Mouse (Mus musculus): Measurements from ENCODE around the gene Znrf4. TPM values are rescaled to one million over a fixed set of nuclear protein-coding genes. Genes with fewer than 3 reads are reported as not detected.

The Znrf4 gene
- polyA plus RNA-seq (2012; rRNA removed): not detected in 2 replicates

DNA sequence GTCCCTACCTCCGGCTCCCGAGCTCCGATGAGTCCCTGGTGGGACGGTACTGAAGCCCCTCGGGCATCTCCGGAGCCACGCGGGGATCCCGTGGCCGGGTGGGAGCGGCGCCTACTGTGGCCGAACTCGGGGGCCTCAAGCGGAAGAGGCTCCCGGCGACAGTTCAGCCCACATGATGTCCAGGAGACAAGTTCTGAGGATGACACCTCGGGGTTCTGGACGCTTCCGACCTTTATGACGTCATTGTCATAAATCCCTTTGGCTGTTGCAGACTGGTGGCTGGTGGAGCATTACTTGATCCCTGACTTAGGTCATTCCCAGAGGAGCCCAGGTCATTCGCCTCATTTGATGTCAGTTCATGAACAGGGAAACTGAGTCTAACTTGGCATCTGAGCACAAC, at the start of gene Znrf4:
TSS of gene Znrf4 (minus strand) at position 122 of the 400 bp plus-strand sequence.

DNA sequence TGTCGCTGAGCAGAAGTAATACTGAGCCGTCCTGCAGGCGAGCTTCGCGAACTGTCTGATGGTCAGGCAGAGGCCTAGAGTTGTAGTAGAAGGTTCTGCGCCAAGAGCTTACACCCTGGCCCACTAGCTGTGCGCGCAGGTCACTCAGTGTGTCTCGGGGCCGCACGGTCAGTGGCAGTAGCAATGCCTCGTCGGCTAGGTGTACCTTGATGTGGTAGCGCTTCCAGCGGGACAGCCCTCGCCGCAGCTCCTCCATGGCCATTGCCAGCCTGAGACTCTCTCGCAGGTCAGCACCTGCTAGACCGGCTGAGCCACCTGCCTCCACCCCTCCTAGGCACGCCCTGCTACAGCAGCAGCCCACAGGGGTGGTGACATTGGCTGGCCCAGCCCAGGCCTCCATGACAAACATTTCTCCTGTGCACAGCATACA, 41.9 kb upstream of the Znrf4 start, which contains the start of gene Gm20219:
TSS of gene Gm20219 (minus strand) at position 266 of the 430 bp plus-strand sequence.

DNA sequence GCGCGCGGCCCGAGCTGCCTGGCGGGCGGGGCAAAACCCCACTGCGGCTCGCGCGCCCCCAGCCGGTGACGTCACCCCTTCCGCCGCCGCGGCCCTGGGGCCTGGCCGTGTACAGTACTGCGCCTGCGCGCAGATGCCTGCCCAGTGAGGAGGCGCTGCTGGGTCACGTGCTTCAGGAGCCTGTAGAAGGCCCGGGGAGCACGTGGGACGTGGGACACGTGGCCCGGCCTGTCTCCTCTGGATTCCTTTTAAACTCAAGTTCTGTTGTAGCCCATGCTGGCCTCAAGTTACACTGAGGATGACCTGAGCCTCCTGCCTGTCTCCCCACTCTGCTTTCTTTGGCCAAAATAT, 35.9 kb downstream of the Znrf4 start, which contains the start of gene Ptprs:
TSS of gene Ptprs (minus strand) at position 82 of the 351 bp plus-strand sequence.

Other genes starting within 250 kb of the Znrf4 start
- 29.8 and 32.7 TPM in 2 replicates for gene Ticam1, start 235.6 kb downstream of the Znrf4 start, polyA plus RNA-seq (2012; rRNA removed)
- 53.2 and 60.7 TPM in 2 replicates for gene Plin3, start 219.6 kb downstream of the Znrf4 start, polyA plus RNA-seq (2012; rRNA removed)
- gene Arrdc5, start 212.1 kb downstream of the Znrf4 start, polyA plus RNA-seq (2012; rRNA removed): not detected in 2 replicates
- gene Uhrf1, start 209.1 kb downstream of the Znrf4 start, polyA plus RNA-seq (2012; rRNA removed): 30.6 and 42.8 TPM in 2 replicates
- 75.5 and 81.9 TPM in 2 replicates for gene Kdm4b, start 186.4 kb downstream of the Znrf4 start, polyA plus RNA-seq (2012; rRNA removed)
- 427 and 461 TPM in 2 replicates for gene Ptprs, start 35.9 kb downstream of the Znrf4 start, polyA plus RNA-seq (2012; rRNA removed)
- 8.1 TPM in 2 replicates for gene Gm20219, start 42.0 kb upstream of the Znrf4 start, polyA plus RNA-seq (2012; rRNA removed)
- gene Safb2, start 72.2 kb upstream of the Znrf4 start, polyA plus RNA-seq (2012; rRNA removed): 111 and 114 TPM in 2 replicates
- gene Safb, start 72.4 kb upstream of the Znrf4 start, polyA plus RNA-seq (2012; rRNA removed): 93.0 and 103 TPM in 2 replicates
- 157 and 222 TPM in 2 replicates for gene 2410015M20Rik, start 97.3 kb upstream of the Znrf4 start, polyA plus RNA-seq (2012; rRNA removed)
- 3,601 and 4,599 TPM in 2 replicates for gene Rpl36, start 101.0 kb upstream of the Znrf4 start, polyA plus RNA-seq (2012; rRNA removed)
- gene Lonp1, start 114.5 kb upstream of the Znrf4 start, polyA plus RNA-seq (2012; rRNA removed): 227 and 249 TPM in 2 replicates
- 1.3 and 2.6 TPM in 2 replicates for gene Catsperd, start 115.7 kb upstream of the Znrf4 start, polyA plus RNA-seq (2012; rRNA removed)
- 125 and 135 TPM in 2 replicates for gene Ranbp3, start 160.9 kb upstream of the Znrf4 start, polyA plus RNA-seq (2012; rRNA removed)
- gene Ndufa11, start 205.3 kb upstream of the Znrf4 start, polyA plus RNA-seq (2012; rRNA removed): 694 and 729 TPM in 2 replicates
- 47.8 and 78.5 TPM in 2 replicates for gene Vmac, start 205.6 kb upstream of the Znrf4 start, polyA plus RNA-seq (2012; rRNA removed)
- 169 and 335 TPM in 2 replicates for gene Nrtn, start 245.1 kb upstream of the Znrf4 start, polyA plus RNA-seq (2012; rRNA removed)

All from ovary, adult 2 months (tissue).